Mouse (Mus musculus): ENCODE data around the gene Tgm1. TPM values are rescaled to one million over a fixed set of nuclear protein-coding genes. Genes with fewer than 3 reads are reported as not detected.

The Tgm1 gene
- polyA plus RNA-seq, 1 experiment, result 0.07 TPM

DNA sequence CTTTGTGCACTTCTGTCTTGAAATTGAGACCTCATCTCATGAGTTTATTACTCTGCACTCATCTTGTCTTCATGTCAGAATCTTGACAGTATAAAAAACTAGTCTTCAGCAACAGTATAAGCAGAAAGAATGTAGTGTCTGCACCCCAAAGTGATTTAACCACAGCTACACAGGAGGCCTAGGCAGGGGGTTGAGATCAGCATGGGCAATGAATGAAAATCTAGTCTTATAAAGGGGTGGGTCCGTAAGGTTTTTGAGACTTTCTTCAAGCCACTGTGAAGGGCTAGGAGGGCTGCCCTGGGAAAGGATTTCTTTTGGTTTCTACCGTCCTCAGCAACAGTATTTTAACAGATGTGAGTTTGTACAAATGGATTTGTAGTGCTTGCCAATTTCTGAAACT lies 53.1 kb downstream of the Tgm1 start:
- H3K4me1 ChIP-seq (ENCODE audit: control insufficient read depth, insufficient read depth, low read length), result no peaks in the 10 kb centered on the region; the same call in 1 of the 2 replicates
- H3K27ac ChIP-seq (ENCODE audit: insufficient read depth, low read length), result no peak overlapping the region
- H3K4me3 ChIP-seq (replicated peaks; ENCODE audit: insufficient read depth, low read depth, low read length), result peak overlapping the region; percentile 73
- DNase-seq, result no peak
- no peaks in the 10 kb centered on the region for H3K27me3 ChIP-seq (ENCODE audit: control insufficient read depth, insufficient read depth, low read length)
- 47% methylated on average over 2 of the region's 2 CpGs for WGBS
- TF ChIP-seq POLR2A (IDR thresholded peaks at IDR 0.05; ENCODE audit: borderline replicate concordance, insufficient read depth, low read length), result no peak
- no peak for TF ChIP-seq CTCF (IDR thresholded peaks at IDR 0.05; ENCODE audit: borderline replicate concordance, insufficient read depth, low read depth, low read length)

DNA sequence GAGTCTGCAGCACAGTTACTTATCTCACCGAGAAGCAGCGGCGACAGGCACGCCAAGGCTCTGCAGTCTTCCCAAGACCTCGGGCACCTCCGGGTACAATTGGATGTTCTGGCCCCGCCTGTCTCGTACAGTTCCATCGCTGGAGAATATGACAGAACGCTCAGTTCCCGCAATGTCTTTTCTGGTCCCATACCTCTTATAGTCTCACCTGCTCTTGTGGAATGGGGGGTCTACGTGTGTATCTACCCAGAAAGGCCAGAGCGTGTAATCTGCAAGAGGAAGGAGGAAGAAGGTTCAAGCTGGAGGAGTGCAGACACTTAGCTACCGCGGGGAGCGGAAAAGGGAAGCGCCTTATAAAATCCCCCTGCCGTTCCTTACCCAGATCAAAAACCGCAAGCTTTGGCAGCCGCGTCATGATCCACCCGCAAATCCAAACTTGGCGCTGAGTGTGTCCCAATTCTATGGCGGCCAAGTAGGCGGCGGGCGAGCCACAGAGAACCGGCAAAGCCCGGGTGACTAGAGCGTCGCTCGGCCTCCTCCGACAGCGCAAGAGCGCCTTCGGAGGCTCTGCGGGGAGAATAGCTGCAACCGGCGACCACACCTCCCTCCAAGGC lies 53.7 kb downstream of the Tgm1 start, which contains the start of gene Mdp1:
Gene Mdp1 (minus strand): TSS at position 549 of the 614 bp plus-strand sequence.
- DNase-seq, result peak; percentile 81 to 83
- Histone ChIP-seq H3K4me3 (replicated peaks; ENCODE audit: insufficient read depth, low read depth, low read length) (peak within 1 kb of the TSS; percentile 73), H3K27ac (ENCODE audit: insufficient read depth, low read length) (peak within 1 kb of the TSS; percentile 23; the same call in 1 of the 2 replicates), H3K27me3 (ENCODE audit: control insufficient read depth, insufficient read depth, low read length) (no peaks in the 10 kb centered on the region), H3K4me1 (ENCODE audit: control insufficient read depth, insufficient read depth, low read length) (no peaks in the 10 kb centered on the region; the same call in 1 of the 2 replicates)
- peak; percentile 55; the same call in 1 of the 2 replicates for TF ChIP-seq POLR2A (IDR thresholded peaks at IDR 0.05; ENCODE audit: borderline replicate concordance, insufficient read depth, low read length)
- TF ChIP-seq CTCF (IDR thresholded peaks at IDR 0.05; ENCODE audit: borderline replicate concordance, insufficient read depth, low read depth, low read length), result peak; percentile 57
- WGBS, result under 1% methylated on average over 39 of the region's 39 CpGs

DNA sequence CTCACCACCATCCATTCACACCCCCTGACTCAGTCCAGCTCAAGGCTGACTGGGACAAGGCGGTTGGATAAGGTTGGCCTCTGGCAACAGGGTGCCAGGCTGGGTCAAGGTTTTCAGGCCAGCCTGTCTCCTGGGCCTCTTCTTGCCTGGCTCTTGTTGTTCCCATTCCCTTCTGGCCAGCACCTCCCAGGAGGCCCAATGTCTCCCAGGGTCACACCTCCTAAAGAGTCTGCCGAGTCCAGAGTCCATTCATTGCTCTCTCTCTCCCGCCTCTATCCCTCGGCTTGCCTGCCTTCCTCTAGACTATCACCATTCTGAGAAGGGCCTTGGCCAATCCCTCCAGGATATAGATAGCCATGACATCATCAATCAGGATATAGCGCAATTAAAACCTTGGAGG lies 55.7 kb downstream of the Tgm1 start:
- Histone ChIP-seq H3K27ac (ENCODE audit: insufficient read depth, low read length) (no peak overlapping the region), H3K27me3 (ENCODE audit: control insufficient read depth, insufficient read depth, low read length) (no peaks in the 10 kb centered on the region), H3K4me3 (replicated peaks; ENCODE audit: insufficient read depth, low read depth, low read length) (no peak overlapping the region), H3K4me1 (ENCODE audit: control insufficient read depth, insufficient read depth, low read length) (no peaks in the 10 kb centered on the region)
- no peak for DNase-seq
- TF ChIP-seq CTCF (IDR thresholded peaks at IDR 0.05; ENCODE audit: borderline replicate concordance, insufficient read depth, low read depth, low read length) (no peak), POLR2A (IDR thresholded peaks at IDR 0.05; ENCODE audit: borderline replicate concordance, insufficient read depth, low read length) (no peak)
- WGBS, result 93% methylated on average over 5 of the region's 5 CpGs

DNA sequence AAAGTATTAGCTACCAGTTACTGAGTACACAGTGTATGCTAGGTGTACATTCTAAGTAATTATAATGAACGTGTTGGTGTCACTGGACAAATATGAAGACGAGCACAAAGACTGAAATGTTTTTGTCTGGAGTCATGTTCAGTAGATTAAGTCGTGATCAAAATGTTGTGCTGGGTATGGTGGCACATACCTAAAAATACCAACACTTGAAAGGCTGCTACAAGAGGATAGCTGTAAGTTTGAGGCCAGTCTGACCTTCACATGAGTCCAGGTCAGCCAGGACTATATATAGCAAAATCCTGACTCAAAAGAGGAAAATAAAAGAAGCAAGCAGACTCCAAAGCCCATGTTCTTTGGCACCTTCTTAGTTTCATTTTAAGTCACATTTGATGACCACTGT lies 56.8 kb downstream of the Tgm1 start:
- Histone ChIP-seq H3K4me1 (ENCODE audit: control insufficient read depth, insufficient read depth, low read length) (no peaks in the 10 kb centered on the region), H3K27me3 (ENCODE audit: control insufficient read depth, insufficient read depth, low read length) (no peaks in the 10 kb centered on the region), H3K27ac (ENCODE audit: insufficient read depth, low read length) (no peak overlapping the region), H3K4me3 (replicated peaks; ENCODE audit: insufficient read depth, low read depth, low read length) (no peak overlapping the region)
- no peak for DNase-seq
- 82% methylated on average over 3 of the region's 3 CpGs for WGBS
- TF ChIP-seq CTCF (IDR thresholded peaks at IDR 0.05; ENCODE audit: borderline replicate concordance, insufficient read depth, low read depth, low read length), result no peak
- no peak for TF ChIP-seq POLR2A (IDR thresholded peaks at IDR 0.05; ENCODE audit: borderline replicate concordance, insufficient read depth, low read length)

DNA sequence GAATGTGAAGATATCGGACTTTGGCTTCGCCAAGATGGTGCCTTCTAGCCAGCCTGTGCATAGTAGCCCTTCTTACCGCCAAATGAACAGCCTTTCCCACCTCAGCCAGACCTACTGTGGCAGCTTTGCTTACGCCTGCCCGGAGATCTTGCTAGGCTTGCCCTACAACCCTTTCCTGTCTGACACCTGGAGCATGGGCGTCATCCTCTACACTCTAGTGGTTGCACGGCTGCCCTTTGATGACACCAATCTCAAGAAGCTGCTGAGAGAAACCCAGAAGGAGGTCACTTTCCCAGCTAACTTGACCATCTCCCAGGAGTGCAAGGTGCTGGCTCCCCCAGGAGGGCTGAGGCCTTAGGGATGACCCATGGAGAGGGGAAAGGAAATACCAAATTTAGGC lies 62.2 kb downstream of the Tgm1 start:
- Histone ChIP-seq H3K27me3 (ENCODE audit: control insufficient read depth, insufficient read depth, low read length) (no peaks in the 10 kb centered on the region), H3K27ac (ENCODE audit: insufficient read depth, low read length) (no peak overlapping the region), H3K4me1 (ENCODE audit: control insufficient read depth, insufficient read depth, low read length) (no peaks in the 10 kb centered on the region), H3K4me3 (replicated peaks; ENCODE audit: insufficient read depth, low read depth, low read length) (no peak overlapping the region)
- no peak for TF ChIP-seq CTCF (IDR thresholded peaks at IDR 0.05; ENCODE audit: borderline replicate concordance, insufficient read depth, low read depth, low read length)
- WGBS, result 95% methylated on average over 7 of the region's 7 CpGs
- DNase-seq, result no peak

Other genes with a start within 250 kb of the Tgm1 start
- 18.5 and 18.7 TPM in 2 replicates for gene Dhrs4, start 235.2 kb downstream of the Tgm1 start, polyA plus RNA-seq (2012; rRNA removed)
- gene Carmil3, start 223.3 kb downstream of the Tgm1 start, polyA plus RNA-seq (2012; rRNA removed), result 109 and 119 TPM in 2 replicates
- gene Cpne6, start 203.5 kb downstream of the Tgm1 start, polyA plus RNA-seq (2012; rRNA removed), result 39.8 and 56.8 TPM in 2 replicates
- gene Nrl, start 188.9 kb downstream of the Tgm1 start, polyA plus RNA-seq (2012; rRNA removed), result 0.33 and 0.56 TPM in 2 replicates
- 44.8 and 49.3 TPM in 2 replicates for gene Pck2, start 173.7 kb downstream of the Tgm1 start, polyA plus RNA-seq (2012; rRNA removed)
- gene Dcaf11, start 153.9 kb downstream of the Tgm1 start, polyA plus RNA-seq (2012; rRNA removed), result 115 and 127 TPM in 2 replicates
- 0.97 TPM in 2 replicates for gene A730061H03Rik, start 153.5 kb downstream of the Tgm1 start, polyA plus RNA-seq (2012; rRNA removed)
- not detected in 2 replicates for gene Fitm1, start 138.3 kb downstream of the Tgm1 start, polyA plus RNA-seq (2012; rRNA removed)
- 38.4 and 40.7 TPM in 2 replicates for gene Psme1, start 135.8 kb downstream of the Tgm1 start, polyA plus RNA-seq (2012; rRNA removed)
- gene Emc9, start 128.6 kb downstream of the Tgm1 start, polyA plus RNA-seq (2012; rRNA removed), result 90.9 and 92.8 TPM in 2 replicates
- 43.1 and 46.8 TPM in 2 replicates for gene Psme2, start 122.8 kb downstream of the Tgm1 start, polyA plus RNA-seq (2012; rRNA removed)
- 31.1 and 32.9 TPM in 2 replicates for gene Rnf31, start 122.2 kb downstream of the Tgm1 start, polyA plus RNA-seq (2012; rRNA removed)
- 18.4 and 20.3 TPM in 2 replicates for gene Irf9, start 110.4 kb downstream of the Tgm1 start, polyA plus RNA-seq (2012; rRNA removed)
- 71.2 and 79.1 TPM in 2 replicates for gene Rec8, start 95.9 kb downstream of the Tgm1 start, polyA plus RNA-seq (2012; rRNA removed)
- gene Ipo4, start 78.0 kb downstream of the Tgm1 start, polyA plus RNA-seq (2012; rRNA removed), result 150 and 151 TPM in 2 replicates
- gene Gm49378, start 76.0 kb downstream of the Tgm1 start, polyA plus RNA-seq (2012; rRNA removed), result 4.9 and 5.6 TPM in 2 replicates
- gene Tm9sf1, start 70.1 kb downstream of the Tgm1 start, polyA plus RNA-seq (2012; rRNA removed), result 35.3 and 40.1 TPM in 2 replicates
- 0.40 and 0.61 TPM in 2 replicates for gene Tssk4, start 63.7 kb downstream of the Tgm1 start, polyA plus RNA-seq (2012; rRNA removed)
- 44.8 and 44.9 TPM in 2 replicates for gene Mdp1, start 53.4 kb downstream of the Tgm1 start, polyA plus RNA-seq (2012; rRNA removed)
- gene Gmpr2, start 42.0 kb downstream of the Tgm1 start, polyA plus RNA-seq (2012; rRNA removed), result 29.2 and 29.6 TPM in 2 replicates
- 414 and 434 TPM in 2 replicates for gene Nedd8, start 41.8 kb downstream of the Tgm1 start, polyA plus RNA-seq (2012; rRNA removed)
- 36.0 and 38.5 TPM in 2 replicates for gene Tinf2, start 32.1 kb downstream of the Tgm1 start, polyA plus RNA-seq (2012; rRNA removed)
- 64.1 and 66.8 TPM in 2 replicates for gene Rabggta, start 8.3 kb upstream of the Tgm1 start, polyA plus RNA-seq (2012; rRNA removed)
- 113 and 122 TPM in 2 replicates for gene Dhrs1, start 31.8 kb upstream of the Tgm1 start, polyA plus RNA-seq (2012; rRNA removed)
- gene Nop9, start 31.8 kb upstream of the Tgm1 start, polyA plus RNA-seq (2012; rRNA removed), result 10.7 and 10.8 TPM in 2 replicates
- 10.5 and 15.2 TPM in 2 replicates for gene Cideb, start 44.5 kb upstream of the Tgm1 start, polyA plus RNA-seq (2012; rRNA removed)
- 0.07 and 0.08 TPM in 2 replicates for gene Ltb4r2, start 47.5 kb upstream of the Tgm1 start, polyA plus RNA-seq (2012; rRNA removed)
- gene Ltb4r1, start 52.0 kb upstream of the Tgm1 start, polyA plus RNA-seq (2012; rRNA removed), result 0.33 and 0.36 TPM in 2 replicates
- gene Adcy4, start 70.2 kb upstream of the Tgm1 start, polyA plus RNA-seq (2012; rRNA removed), result 4.0 and 4.1 TPM in 2 replicates
- gene Ripk3, start 74.9 kb upstream of the Tgm1 start, polyA plus RNA-seq (2012; rRNA removed), result 0.39 and 0.60 TPM in 2 replicates
- gene Nfatc4, start 109.2 kb upstream of the Tgm1 start, polyA plus RNA-seq (2012; rRNA removed), result 1.5 and 1.7 TPM in 2 replicates
- 4.5 and 4.8 TPM in 2 replicates for gene Nynrin, start 140.1 kb upstream of the Tgm1 start, polyA plus RNA-seq (2012; rRNA removed)
- 534 and 635 TPM in 2 replicates for gene Cbln3, start 170.5 kb upstream of the Tgm1 start, polyA plus RNA-seq (2012; rRNA removed)
- 47.4 and 52.8 TPM in 2 replicates for gene Khnyn, start 171.0 kb upstream of the Tgm1 start, polyA plus RNA-seq (2012; rRNA removed)
- 214 and 218 TPM in 2 replicates for gene Sdr39u1, start 186.4 kb upstream of the Tgm1 start, polyA plus RNA-seq (2012; rRNA removed)
- gene Cma1, start 230.7 kb upstream of the Tgm1 start, polyA plus RNA-seq (2012; rRNA removed), result not detected in 2 replicates
- not detected in 2 replicates for gene Cma2, start 237.1 kb upstream of the Tgm1 start, polyA plus RNA-seq (2012; rRNA removed)